Mouse (Mus musculus): Measurements from ENCODE around the gene Cox5b. TPM values are rescaled to one million over a fixed set of nuclear protein-coding genes. Genes with fewer than 3 reads are reported as not detected.

Gene Cox5b
- polyA plus RNA-seq, 1 experiment from 2014 or later, result 722 TPM

- Histone ChIP-seq H3K9ac (replicated peaks; ENCODE audit: low read length) (no peak overlapping the region), H3K36me3 (ENCODE audit: insufficient read depth, low read length) (no peaks in the 10 kb centered on the region), H3K9me3 (ENCODE audit: low read length) (0 out of 2 replicates have a peak, but pooled peaks cover 2% of the 10 kb centered on the region), H3K4me3 (ENCODE audit: low read length) (no peak overlapping the region), H3K27ac (ENCODE audit: low read length) (no peak overlapping the region), H3K27me3 (ENCODE audit: insufficient read depth, low read length) (no peaks in the 10 kb centered on the region; the same call in 1 of the 2 replicates), H3K4me2 (replicated peaks; ENCODE audit: low read depth, low read length) (no peak overlapping the region), H3K4me1 (ENCODE audit: insufficient read depth, low read length) (no peaks in the 10 kb centered on the region)
- 77% methylated on average over 9 of the region's 9 CpGs for WGBS
- no peak for ATAC-seq (ENCODE audit: low FRiP score, low TSS enrichment)
Observed at GRCm38 (mm10) chr1:36743046-36743445, 51.8 kb downstream of the Cox5b start.

Small RNA genes within 50 kb of the gene (microRNA-seq; reads per million reads assigned to microRNA genes)
- gene Gm24133, result not detected

Other genes with a start within 250 kb of the Cox5b start
- gene Lman2l, start 246.2 kb upstream of the Cox5b start, polyA plus RNA-seq (2015; fragmentation: Nextera tagmentation; extraction: Ambion mirVana), result 54.0 and 61.4 TPM in 2 replicates
- gene Cnnm4, start 219.8 kb upstream of the Cox5b start, polyA plus RNA-seq (2015; fragmentation: Nextera tagmentation; extraction: Ambion mirVana), result 13.8 and 13.9 TPM in 2 replicates
- 3.5 and 3.7 TPM in 2 replicates for gene Cnnm3, start 179.6 kb upstream of the Cox5b start, polyA plus RNA-seq (2015; fragmentation: Nextera tagmentation; extraction: Ambion mirVana)
- 15.2 and 21.7 TPM in 2 replicates for gene Ankrd23, start 154.6 kb upstream of the Cox5b start, polyA plus RNA-seq (2015; fragmentation: Nextera tagmentation; extraction: Ambion mirVana)
- gene Gm42417, start 152.0 kb upstream of the Cox5b start, polyA plus RNA-seq (2015; fragmentation: Nextera tagmentation; extraction: Ambion mirVana), result 0.30 and 1.5 TPM in 2 replicates
- gene Ankrd39, start 144.0 kb upstream of the Cox5b start, polyA plus RNA-seq (2015; fragmentation: Nextera tagmentation; extraction: Ambion mirVana), result 29.2 and 30.0 TPM in 2 replicates
- 21.4 and 21.9 TPM in 2 replicates for gene Sema4c, start 133.1 kb upstream of the Cox5b start, polyA plus RNA-seq (2015; fragmentation: Nextera tagmentation; extraction: Ambion mirVana)
- 1.2 and 1.8 TPM in 2 replicates for gene Fam178b, start 8.3 kb upstream of the Cox5b start, polyA plus RNA-seq (2015; fragmentation: Nextera tagmentation; extraction: Ambion mirVana)
- 0.26 TPM in 1 of 2 replicates, not detected in the other for gene 4933424G06Rik, start 18.7 kb downstream of the Cox5b start, polyA plus RNA-seq (2015; fragmentation: Nextera tagmentation; extraction: Ambion mirVana)
- 118 and 123 TPM in 2 replicates for gene Actr1b, start 23.0 kb downstream of the Cox5b start, polyA plus RNA-seq (2015; fragmentation: Nextera tagmentation; extraction: Ambion mirVana)
- gene Zap70, start 70.3 kb downstream of the Cox5b start, polyA plus RNA-seq (2015; fragmentation: Nextera tagmentation; extraction: Ambion mirVana), result 0.28 and 0.54 TPM in 2 replicates